Mouse (Mus musculus): ENCODE measurements around the gene Astn1. TPM values are rescaled to one million over a fixed set of nuclear protein-coding genes. Genes with fewer than 3 reads are reported as not detected.

Gene Astn1
- under 1 TPM in 1 of 2 experiments, not detected in 1; 0.16 TPM for polyA plus RNA-seq (2017; shearing (Covaris generic))

DNA sequence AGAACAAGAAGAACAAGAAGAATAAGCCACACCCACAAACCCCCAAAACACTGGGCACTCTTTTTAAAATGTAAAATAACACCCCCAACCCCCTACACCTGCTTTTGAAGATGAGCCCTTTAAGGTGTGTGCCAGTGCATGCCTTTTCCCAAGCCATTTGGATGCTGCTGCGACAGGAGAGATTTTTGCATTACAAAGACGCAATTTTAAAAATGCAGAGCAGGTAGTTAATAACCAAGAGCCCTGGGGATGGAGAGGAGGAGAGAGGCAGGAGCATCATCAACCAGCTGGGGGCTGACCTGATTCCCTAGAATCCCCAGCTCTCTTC is at the start of gene Astn1:
Gene Astn1 (plus strand): TSS at position 310 of the 328 bp plus-strand sequence.
- no peak for ATAC-seq

DNA sequence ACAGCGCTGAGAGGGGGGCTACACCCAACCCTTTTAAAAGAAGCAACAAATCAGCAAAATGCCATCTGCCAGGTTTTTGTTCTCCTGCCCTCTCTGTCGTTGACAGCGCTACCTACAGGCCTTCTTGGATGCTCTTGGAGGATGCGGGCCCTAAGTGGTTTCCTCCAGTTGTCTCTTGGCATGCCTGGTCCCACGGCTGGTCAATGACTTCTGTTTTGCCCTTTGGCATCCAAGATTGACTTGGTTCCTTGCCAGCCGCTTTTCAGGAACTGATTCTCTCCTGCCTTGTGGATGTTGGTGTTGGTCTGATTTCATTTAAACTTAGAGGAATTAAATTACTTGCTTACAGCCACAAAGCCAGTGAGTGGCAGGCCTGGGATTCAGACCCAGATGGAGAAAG is 38.7 kb upstream of the Astn1 start:
- ATAC-seq: no peak

DNA sequence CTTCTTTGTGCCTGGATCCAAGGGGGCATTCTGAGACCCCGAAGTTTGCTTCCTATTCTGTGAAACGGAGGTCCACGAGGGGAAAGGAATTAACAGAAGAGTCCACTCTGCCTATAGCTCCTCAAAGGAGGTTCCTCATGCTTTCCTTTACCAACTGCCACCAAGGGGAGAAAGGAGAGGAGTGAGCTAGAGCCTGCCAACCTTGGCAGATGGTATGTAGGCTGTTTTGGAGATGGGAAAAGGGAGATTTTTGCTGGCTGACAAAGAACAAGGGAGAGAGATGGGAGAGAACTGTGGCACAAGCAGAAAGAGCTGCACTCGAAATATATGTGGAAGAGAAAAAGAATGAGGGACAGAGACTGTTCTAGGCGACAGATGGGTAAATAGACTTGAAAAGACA is 33.9 kb upstream of the Astn1 start:
- ATAC-seq: no peak

DNA sequence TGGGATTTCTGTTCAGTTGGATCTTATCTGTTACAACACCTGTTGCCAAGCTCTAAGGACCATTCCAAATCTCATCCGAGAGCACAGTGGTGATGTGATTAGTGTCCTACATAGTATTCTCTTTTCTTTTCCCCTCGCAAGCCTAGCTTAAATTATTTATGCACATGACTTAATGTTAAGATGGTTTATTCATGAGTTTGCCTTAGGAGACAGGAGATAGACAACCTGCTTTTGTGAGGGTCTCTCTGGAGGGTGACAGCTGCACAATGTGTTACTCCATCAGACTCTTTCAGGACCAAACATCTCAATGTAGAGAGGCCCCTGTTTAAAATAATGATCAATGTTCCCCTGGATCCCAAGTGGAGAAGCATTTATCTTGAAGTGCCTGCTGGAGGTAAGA is 33.2 kb upstream of the Astn1 start:
- ATAC-seq: no peak

DNA sequence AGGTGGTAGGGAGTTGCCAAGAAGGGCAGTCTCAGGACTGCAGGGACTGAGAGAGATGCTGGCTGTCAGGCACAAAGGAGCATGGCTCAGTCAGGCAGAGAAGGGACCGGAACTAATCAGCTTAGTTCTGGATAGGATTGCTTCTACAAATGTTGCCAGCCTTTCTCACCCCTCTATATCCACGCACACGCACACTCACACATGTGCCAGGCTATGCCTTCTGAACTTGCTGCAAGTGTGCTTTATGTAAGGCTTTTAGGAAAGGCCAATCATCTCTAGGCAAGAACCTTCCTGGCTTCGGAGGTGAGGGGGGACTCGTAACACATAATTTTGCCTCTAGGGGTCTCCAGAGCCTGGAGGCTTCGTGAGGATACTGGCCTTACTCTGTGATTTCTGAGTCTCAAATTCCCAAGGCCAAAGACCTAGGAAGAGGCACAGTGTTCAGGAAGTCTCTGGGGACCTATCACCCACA is 18.8 kb upstream of the Astn1 start:
- ATAC-seq: no peak

DNA sequence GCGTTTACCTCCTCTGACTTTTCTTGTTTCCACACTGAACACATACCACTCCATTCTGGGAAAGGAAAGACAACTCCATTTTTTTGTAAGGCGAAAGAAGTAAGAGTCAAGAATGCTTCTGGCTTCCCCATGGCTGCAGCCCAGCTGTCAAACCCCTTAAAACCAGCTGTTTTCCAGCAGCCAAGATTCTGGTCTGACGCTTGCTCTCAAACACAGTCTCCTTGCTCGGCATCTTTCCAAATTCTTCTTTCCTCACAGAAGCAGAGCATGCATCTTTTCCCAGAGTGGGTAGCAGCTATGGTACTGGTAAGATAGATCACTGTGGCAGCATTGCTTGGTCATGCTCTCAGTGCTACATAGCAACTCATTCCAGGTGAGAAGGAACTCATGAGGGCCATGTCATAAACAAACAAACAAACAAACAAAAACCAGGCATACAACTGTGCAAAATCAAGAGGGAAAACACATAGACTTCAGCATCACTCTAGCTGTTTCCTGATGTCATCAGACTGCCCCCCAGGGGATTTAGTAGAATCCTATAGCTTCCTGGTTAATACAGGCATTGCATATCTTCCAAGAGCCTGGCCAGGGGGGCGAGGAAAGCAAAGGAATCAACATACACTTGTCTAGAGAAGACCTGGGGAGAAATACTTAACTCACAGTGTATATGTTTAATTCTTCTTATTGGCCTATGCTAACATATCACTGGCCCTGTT is 8.3 kb upstream of the Astn1 start:
- ATAC-seq: no peak

DNA sequence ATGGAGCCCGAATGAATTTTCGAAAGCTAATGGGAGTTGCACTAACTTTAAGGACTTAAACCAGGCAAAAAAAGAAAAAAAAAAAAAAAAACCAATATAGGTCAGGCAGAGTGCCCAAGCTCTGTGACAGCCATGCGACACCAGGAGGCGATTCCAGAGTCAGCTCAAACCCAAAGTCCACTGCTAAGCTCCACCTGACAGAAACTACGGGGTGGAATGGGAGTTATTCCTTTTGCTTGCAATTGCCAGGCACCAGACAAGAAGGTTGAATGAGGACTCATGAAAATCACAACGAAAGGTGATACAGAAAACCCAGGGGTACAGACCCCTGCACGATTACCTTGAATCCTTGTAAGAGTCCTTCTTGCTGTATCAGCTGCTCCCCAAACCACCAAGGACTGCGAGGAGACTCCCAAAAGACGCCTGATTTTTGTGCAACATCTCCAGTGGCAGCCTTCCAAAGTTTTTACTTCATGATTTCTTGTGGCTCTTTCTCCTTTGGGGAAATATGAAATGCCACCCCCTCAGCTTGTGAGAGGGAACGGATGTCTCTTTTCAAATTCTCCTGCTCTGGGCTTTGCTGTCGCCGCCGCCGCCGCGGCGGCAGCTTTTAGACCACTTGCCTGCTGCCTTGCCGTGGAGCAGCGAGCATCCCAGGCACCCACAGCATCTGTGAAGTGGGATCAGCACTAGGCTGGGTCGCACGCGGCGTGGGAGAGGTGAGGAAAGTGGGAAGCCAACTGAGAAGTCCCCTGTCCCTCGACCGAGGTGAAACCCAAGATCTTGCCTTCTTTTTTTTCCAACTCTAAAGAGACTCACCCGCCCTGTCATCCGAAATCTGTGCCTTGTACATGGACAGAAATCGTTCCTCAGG is 6.7 kb upstream of the Astn1 start:
- ATAC-seq: no peak

DNA sequence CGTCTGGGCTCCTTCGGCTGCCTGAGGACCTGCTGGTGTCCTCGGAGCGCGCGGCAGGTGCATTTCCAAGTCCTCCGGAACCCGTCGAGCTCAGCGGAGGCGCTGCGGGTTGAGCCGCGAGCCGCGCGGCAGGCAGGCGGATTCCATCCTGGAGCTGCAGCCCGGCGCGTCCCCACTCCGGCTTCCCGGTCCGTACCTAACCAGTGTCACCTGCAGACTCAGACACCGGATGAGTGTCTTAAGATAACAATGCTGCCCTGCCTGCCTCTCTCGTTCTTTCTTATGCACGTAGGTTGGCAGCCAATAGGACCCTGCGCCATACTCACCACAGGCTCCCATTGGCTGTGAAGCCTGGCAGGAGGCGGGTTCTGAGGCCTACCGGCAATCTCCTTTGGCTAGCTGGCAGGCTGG is 6.0 kb upstream of the Astn1 start, which contains the start of gene Brinp2:
Gene Brinp2 (minus strand): TSS at position 276 of the 411 bp plus-strand sequence.
- no peak for ATAC-seq

DNA sequence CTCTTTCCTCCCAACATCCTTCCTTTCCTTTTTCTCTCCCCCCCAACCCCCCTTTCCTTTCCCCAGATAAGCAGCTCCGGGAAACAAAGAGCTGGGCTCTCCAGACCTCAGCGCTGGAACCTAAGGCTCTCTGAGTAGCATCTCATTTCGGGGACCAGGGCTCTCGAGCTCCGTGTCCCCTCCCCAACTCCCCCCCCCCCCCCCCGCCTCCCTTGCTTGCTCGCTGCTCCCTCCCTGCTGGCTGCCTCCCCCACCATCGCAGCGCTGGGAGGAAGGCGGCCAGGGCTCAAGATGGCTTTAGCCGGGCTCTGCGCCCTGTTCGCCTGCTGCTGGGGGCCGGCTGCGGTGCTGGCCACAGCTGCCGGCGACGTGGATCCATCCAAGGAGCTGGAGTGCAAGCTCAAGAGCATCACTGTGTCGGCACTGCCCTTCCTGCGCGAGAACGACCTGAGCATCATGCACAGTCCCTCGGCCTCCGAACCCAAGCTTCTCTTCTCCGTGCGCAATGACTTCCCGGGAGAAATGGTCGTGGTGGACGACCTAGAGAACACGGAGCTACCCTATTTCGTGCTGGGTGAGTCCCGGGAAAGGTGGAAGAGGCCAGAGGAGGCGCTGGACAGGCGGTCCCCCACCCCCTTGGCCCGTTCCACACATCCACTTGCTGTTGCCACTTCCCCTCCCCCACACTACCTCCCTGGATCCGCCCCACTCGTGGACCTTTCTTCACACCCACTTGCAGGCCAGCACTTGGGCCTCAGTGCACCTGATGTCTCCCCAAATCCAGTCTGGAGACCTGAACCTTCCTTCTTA is 424 bp downstream of the Astn1 start:
- ATAC-seq: no peak

DNA sequence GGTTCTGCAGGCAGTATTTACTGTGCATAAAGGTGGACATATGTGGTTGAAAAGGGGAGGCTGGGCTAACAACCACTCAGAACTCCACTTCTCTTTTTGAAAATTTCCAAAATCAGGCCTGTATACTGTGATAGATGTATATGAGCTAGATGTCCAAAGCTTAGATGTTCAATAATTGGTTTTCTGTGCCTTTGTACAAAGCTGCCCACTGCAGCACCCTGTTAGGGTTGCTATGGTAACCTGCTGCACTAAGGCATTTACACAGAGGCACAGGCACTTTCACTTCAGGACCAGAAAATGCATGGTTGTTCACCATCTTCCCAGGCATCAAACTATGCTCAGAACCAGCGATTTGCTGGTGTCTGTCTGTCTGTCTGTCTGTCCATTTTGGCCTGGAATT is 2.4 kb downstream of the Astn1 start:
- ATAC-seq: no peak

DNA sequence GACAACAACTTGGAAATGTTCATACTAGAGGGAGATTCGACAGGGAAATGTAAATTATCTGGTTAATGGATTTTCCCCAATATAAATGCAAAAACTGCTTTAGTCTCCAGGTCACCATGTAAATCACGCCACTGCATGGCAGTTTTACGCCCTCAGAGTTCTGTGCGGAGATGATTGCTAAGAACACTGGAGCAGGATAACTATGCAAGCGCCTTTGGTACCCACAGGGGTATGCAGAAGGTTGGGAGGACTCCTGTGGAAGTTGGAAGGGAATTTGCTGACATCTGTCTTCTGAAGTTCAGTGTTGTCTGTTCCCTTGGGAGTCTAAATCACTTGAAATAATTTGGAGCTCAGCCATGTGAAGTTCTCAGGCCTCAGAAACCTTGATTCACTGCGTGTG is 20.2 kb downstream of the Astn1 start:
- no peak for ATAC-seq

DNA sequence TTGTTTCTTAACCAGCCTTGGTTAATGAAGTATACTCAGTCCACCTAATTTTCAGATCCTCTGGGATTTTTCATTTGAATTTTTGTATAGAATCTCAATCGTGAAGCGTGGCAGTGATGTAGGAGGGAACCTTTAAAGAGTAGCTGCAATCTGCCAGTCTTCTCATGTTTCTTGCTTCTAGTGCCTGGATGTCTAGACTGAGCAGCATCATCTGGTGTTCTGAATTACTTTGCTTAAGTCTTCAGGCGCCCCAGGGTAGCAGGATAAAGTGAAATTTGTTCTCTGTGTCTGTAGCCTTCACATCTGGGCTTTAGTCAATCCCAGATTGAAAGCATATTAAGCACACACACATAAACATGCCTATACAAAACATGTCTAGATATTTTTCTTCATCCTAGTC is 21.1 kb downstream of the Astn1 start:
- ATAC-seq: no peak

DNA sequence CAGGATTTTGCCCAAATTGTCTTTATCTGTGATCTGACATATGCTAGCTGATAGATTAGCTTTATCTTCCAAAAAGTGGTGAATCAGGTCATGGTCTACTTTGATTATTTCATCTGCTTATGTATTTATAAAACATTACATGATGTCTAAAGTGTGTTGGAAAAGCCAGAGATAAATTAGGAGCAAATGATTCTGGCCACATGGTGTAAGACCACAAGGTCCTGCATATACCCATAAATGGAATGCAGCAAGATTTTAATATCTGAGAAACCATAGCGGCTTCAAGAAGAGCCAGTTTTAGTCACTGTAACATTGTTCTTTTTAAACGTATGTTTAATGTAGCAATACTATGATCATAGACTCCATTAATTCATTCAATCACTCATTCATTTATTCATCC is 23.2 kb downstream of the Astn1 start:
- ATAC-seq: no peak

DNA sequence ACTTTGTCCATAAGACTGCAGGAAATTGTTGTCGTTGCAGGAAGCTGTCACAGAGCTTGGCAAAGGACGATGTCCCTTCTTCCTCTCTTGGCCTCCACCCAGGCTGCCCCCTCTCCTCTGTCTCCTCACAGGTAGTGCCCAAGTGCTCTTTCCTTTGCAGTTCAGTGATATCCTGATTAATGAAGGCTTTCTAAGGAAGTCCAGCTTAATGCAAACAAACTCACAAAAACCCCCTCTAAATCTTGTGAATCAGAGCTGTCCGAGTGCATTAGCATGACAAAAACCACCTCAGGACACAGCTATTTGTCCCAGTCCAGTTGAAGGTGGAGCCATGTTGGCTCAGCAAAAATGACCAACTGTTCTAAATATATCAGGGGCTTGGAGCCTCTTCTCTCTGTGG is 24.7 kb downstream of the Astn1 start:
- no peak for ATAC-seq

DNA sequence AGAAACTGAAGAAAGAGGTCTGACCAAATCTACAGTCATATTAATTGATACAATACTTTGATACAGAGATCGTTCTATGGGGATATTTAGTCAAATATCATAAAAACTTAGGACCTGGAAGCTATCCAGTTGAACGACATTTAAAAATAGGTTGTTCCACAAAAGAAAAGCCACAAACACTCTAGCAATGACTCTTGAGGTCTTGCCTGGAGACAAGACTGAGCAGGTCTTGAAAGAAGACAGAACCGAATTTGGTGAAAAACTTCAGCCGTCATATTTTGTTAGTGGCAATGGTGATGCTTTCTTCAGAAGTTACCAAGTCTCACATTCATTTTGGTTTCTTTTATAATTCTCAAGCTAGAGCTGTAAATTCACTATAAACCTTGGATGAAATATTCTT is 26.9 kb downstream of the Astn1 start:
- ATAC-seq: no peak

DNA sequence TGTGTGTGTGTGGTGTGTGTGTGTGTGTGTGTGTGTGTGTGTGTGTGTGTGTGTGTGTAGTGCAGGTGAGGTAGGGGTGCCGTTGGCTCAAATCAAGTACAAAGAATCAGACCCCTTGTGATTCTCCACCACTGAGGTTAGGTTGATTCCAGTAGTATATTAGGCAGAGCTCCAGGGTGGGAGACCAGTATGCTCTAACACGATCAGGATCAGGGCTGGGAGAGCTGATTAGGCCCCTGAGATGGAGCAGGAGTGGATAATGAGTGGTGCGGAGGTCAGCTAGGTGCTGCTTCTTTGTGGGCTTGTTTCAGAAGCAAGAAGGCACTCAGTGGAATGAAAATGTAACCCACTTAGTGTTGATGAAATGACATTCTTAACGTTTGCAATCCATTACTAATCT is 28.6 kb downstream of the Astn1 start:
- no peak for ATAC-seq

DNA sequence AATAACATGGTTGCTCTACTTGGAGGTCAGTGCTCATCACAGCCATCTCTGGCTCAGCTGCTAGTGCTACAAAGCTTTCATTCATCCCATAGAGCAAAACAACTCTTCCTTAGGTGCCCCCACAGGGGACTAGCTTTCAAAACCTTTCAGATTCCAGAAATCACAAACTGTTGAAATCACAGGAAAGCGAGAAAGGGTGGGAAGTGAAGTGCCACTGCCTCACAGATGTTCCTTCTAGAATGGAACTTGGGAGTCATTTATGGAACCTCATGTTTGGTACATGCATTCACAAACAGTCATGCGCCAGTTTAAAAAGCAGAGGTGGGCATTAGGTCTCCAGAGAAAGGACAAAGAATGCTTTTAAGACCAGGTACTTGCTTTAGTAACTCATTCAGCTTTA is 35.0 kb downstream of the Astn1 start:
- ATAC-seq: no peak

DNA sequence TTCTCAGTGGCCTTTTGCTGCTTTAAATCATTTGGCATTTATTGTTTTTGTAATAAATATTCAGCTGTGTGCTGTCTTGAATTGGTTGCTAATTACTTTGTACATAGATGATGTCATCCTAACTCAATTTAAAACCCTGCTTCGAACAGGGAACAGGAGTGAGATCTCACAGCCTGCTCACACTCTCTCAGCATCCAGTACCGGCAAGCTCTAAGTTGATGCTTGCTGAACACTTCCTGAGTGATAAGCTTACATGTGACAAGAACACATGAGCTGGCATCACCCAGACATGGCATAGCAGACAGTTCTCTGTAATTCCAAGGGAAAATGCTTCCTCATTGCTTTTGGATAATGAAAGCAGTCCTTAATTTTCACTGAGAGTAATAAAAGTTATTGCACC is 38.8 kb downstream of the Astn1 start:
- ATAC-seq: no peak

DNA sequence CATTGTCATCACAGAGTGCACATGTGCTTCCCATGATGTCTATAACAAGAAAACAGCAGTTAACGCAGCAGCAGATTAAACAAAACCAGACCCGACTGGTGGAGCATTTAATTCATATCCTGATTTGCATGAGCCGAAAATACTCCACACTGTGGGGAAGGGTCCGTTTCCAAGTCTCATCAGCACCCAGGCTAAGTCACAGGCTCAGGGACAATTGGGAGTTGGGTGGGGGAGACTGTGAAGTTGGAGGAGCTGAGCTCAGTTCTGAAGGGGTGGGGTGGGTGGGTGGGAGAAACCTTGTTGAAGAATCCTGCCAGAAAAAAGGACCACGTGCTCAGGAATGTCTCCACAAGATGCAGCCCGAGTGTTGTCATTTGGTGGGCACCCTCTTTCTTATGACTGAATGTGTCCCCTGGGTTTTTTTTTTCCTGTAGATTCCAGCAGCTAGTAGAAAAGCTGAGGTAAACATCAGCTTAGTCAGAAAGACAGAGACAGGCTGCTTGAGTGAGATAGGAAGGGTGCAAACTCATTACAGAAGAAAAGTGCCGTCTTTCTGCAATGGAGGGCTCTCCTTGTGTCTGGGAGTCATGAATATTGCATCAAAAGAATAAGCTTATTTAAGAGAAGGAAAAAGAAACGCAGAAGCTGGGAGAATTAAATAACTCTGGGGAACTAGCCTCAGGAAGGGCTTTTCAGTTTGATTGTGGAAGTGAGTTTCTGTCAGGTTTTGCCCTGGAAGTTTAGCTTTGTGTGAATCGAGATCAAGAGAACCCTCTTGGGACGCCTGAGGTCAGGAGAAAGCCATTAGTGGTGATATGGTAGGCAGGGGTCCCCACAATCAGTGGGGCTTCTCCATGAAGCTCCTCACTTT is 44.1 kb downstream of the Astn1 start:
- no peak for ATAC-seq

DNA sequence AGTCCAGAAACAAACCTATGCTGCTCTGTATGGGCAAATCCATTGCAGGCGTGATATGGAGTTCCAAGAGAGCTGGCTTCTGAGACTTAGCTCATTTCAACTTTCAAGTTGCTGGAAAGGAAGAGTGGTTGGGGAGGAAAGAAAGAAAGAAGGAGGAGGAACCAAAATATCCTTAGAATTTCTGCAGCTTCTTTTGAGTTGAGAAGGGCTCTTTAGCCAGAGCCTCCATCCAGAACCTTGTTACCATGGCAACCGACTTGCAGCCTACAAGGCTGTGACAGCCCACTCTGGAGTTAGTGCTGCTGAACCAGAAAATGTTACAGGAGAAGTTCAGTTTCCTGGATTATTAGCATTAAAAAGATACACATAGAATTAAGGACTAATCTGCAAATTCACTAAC is 46.1 kb downstream of the Astn1 start:
- ATAC-seq: no peak

DNA sequence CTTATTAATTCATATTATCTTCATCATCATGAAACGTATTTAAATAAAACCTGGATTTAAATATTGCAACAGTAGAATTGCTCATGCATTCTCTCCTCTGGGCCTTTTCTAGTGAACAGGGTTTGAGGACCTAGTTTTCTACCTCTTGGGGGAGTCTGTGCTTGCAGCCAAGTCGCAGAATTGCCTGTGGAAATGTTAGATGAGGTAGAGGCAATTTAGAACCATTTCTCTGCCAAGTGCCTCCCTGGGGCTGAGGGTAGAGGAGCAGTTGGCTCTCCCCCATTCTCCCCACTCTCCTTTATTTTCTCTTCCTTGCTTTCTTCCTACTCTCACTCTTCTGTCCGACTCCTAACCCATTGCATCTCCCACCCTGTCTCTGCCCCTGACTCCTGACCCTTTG is 49.1 kb downstream of the Astn1 start:
- no peak for ATAC-seq

DNA sequence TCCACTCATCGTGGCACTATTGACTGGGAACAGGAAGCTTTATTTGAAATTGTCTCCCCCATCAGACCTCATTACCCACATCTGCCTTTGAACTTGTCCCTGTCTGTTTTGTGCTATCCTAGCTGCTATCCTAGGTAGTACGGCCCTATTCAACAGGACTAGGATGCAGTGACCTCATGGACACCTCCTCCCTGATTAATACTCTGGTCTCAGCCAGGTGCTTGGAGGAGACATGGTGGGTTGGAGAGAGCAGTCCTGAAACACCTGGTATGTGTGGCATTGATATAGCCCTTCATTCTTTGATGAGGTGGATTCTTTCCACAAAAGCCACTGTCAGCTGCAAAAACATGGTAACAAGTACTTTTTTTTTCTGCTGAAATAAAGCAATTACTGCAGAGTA is 52.1 kb downstream of the Astn1 start:
- no peak for ATAC-seq
